Mouse (Mus musculus) heart, postnatal 0 days (tissue): Measurements from ENCODE around the gene Exoc6. TPM values are rescaled to one million over a fixed set of nuclear protein-coding genes. Genes with fewer than 3 reads are reported as not detected.
A peak's percentile ranks its signal among the peaks of the same experiment; 100 is the strongest.

ENCODE experiments used
- ATAC-seq: fragments of 200-750 bp; cut with Nextera tagmentation; 2 replicates; pipeline ENCODE4 v1.8.0; 2017; ENCODE audit warnings: low read depth, moderate number of reproducible peaks, moderate library complexity; ENCODE audit not compliant: insufficient read depth
- DNase-seq: peaks from one replicate; pipeline ENCODE4 v3.0.0-alpha.2; 2016; ENCODE audit warnings: low spot score
- H3K27ac ChIP-seq: fragments of 300-500 bp; sonication (generic); 2 replicates; pipeline ENCODE4 v1.5.1; 2014; ENCODE audit warnings: low read depth, mild to moderate bottlenecking
- H3K27me3 ChIP-seq: fragments of 300-500 bp; sonication (generic); 2 replicates; pipeline ENCODE4 v1.6.1; 2014; ENCODE audit warnings: low read length, mixed read lengths; ENCODE audit not compliant: control insufficient read depth, insufficient read depth
- H3K36me3 ChIP-seq: fragments of 300-500 bp; sonication (generic); replicated peaks from 2 replicates; pipeline ENCODE4 v1.6.1; 2014; ENCODE audit warnings: low read length, mixed read lengths; ENCODE audit not compliant: control insufficient read depth, insufficient read depth
- H3K4me1 ChIP-seq: fragments of 300-500 bp; sonication (generic); 2 replicates; pipeline ENCODE4 v1.6.1; 2014; ENCODE audit warnings: antibody characterized with exemption; ENCODE audit not compliant: control insufficient read depth, insufficient read depth
- H3K4me2 ChIP-seq: fragments of 300-500 bp; sonication (generic); 2 replicates; pipeline ENCODE4 v1.6.1; 2014; ENCODE audit warnings: low read depth, mild to moderate bottlenecking, low read length, moderate library complexity
- H3K4me3 ChIP-seq: fragments of 300-500 bp; sonication (generic); 2 replicates; pipeline ENCODE4 v1.5.1; 2014; ENCODE audit warnings: low read depth, low read length
- H3K9ac ChIP-seq: fragments of 300-500 bp; sonication (generic); replicated peaks from 2 replicates; pipeline ENCODE4 v1.6.1; 2014; ENCODE audit warnings: low read depth, low read length, mixed read lengths
- H3K9me3 ChIP-seq: fragments of 300-500 bp; sonication (generic); replicated peaks from 2 replicates; pipeline ENCODE4 v1.6.1; 2016; ENCODE audit warnings: low read length; ENCODE audit not compliant: control insufficient read depth
- CTCF ChIP-seq: IDR thresholded peaks from 2 replicates; pipeline ENCODE4 v1.5.1; 2016; ENCODE audit warnings: antibody characterized with exemption, control low read depth, low read depth
- EP300 ChIP-seq: IDR thresholded peaks from 2 replicates; pipeline ENCODE4 v1.6.1; 2016; ENCODE audit warnings: antibody characterized with exemption, low read depth
- WGBS: fragments of 180-500 bp; shearing (Covaris S2); extraction: QIAGEN DNeasy Blood & Tissue Kit; methylation state at CpG from one replicate; pipeline ENCODE4 v1.1.7; 2014; 5-methylcytosine and 5-hydroxymethylcytosine counted together
- polyA plus RNA-seq: library from polyadenylated mRNA; unstranded; fragments of >200 nt; fragmentation: Nextera tagmentation; extraction: Ambion mirVana; gene quantifications from 2 replicates; pipeline ENCODE4 v1.2.1, GENCODE M21; 2015
- total RNA-seq: library from RNA; depleted of rRNA; stranded (reverse); fragments of >200 nt; gene quantifications from 2 replicates; pipeline ENCODE4 v1.2.3, GENCODE M21; 2014; ENCODE audit warnings: low replicate concordance

Exoc6 gene
- total and polyA plus RNA-seq, 2 experiments from 2014 or later = 20.8 to 24.2 TPM

DNA sequence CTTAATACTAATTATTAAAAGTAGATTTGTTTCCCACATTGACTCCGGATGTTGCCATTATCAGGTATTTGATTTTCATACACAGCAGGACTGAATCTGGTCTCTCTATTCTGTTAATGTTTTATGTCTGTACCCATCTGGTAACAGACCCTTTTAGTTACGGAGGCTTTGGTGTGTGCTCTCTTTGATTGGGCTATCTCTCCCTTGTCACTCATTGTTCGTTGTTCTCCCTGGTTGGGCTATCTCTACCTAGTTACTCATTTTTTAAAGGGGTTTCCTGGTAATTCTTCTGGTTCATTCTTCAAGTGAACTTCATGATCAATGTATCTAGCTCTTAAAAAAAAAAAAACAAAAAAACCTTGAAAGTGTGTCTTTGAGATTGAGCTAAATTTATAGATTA is 7.7 kb downstream of the Exoc6 start:
- no peak overlapping the region for H3K27ac ChIP-seq
- H3K4me3 ChIP-seq = no peak overlapping the region
- peaks cover 2% of the 10 kb centered on the region; the same call in 1 of the 2 replicates for H3K36me3 ChIP-seq
- no peaks in the 10 kb centered on the region for H3K9me3 ChIP-seq
- no peak for ATAC-seq
- no peak overlapping the region for H3K9ac ChIP-seq
- no peak overlapping the region for H3K4me2 ChIP-seq
- WGBS = 85% methylated on average over 3 of the region's 3 CpGs
- peaks cover 9% of the 10 kb centered on the region; the same call in 1 of the 2 replicates for H3K4me1 ChIP-seq
- no peaks in the 10 kb centered on the region for H3K27me3 ChIP-seq
- no peak for TF ChIP-seq EP300
- TF ChIP-seq CTCF = no peak
- DNase-seq = no peak

DNA sequence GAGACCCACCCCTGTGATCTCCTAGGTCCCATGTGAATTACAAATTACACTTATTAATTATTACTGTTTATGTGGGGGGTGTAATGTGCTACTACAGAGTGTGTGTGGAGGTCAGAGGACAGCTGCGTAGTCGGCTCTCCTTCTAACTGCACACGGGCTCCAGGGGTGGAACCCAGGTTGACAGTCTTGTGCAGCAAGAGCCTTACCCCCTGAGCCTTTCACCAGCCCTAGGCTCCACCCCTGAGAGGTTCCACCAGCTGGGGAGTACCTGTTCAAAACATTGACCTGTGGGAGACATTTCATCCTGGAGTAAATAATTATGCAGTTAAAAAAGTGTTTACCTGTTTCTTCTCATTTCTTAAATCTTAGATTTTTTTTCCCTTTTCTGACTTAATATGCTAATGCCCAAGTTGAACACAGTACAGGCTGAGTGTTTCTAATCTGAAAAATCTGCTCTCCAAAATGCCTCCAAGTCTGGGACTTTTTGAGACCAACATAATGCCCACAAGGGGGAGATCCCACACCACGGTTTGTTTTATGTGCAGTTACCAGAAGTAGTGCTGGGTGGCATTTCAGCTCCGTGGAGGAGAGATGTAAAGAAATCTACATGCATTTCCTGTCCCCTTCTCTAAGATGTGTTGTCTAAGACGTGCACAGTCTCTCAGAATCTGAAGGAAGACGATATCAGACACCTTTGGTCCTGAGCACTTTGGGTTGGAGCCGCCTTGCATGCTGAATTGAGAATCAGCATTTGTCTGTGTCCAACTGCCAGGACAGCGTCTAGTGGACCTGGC is 9.3 kb downstream of the Exoc6 start:
- H3K27ac ChIP-seq = peak overlapping the region; percentile 13; the same call in 1 of the 2 replicates
- peak overlapping the region; percentile 10; the same call in 1 of the 2 replicates for H3K4me2 ChIP-seq
- no peak for DNase-seq
- peaks cover 9% of the 10 kb centered on the region; the same call in 1 of the 2 replicates for H3K4me1 ChIP-seq
- no peaks in the 10 kb centered on the region for H3K27me3 ChIP-seq
- no peak overlapping the region for H3K4me3 ChIP-seq
- H3K9ac ChIP-seq = no peak overlapping the region
- H3K36me3 ChIP-seq = no peaks in the 10 kb centered on the region
- peak; percentile 35 for TF ChIP-seq CTCF
- TF ChIP-seq EP300 = no peak
- ATAC-seq = no peak
- no peaks in the 10 kb centered on the region for H3K9me3 ChIP-seq
- 42% methylated on average over 9 of the region's 9 CpGs for WGBS

DNA sequence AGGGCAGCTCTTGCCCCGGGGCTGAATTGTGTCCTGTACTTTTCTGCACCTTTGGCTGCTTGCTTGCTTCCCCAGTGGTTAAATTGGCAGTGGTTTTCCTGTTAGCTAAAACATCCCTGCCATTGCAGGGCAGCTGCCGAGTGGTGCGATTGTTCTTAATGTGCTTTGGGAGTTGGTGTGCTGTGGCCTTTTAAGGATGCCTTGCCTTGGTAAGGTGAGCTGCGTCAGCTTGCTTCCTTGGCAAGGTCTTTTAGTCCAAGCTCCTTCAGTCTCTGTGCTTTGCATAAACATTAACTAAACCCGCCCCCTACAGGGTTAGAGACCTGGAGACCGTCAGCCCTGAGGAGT is 9.8 kb downstream of the Exoc6 start:
- Histone ChIP-seq H3K27me3 (no peaks in the 10 kb centered on the region), H3K4me1 (peaks cover 9% of the 10 kb centered on the region; the same call in 1 of the 2 replicates), H3K4me2 (peak overlapping the region; percentile 10; the same call in 1 of the 2 replicates), H3K9me3 (no peaks in the 10 kb centered on the region), H3K4me3 (no peak overlapping the region), H3K9ac (no peak overlapping the region), H3K36me3 (no peaks in the 10 kb centered on the region), H3K27ac (peak overlapping the region; percentile 13; the same call in 1 of the 2 replicates)
- ATAC-seq = no peak
- no peak for DNase-seq
- 43% methylated on average over 6 of the region's 6 CpGs for WGBS
- TF ChIP-seq CTCF (no peak), EP300 (no peak)

DNA sequence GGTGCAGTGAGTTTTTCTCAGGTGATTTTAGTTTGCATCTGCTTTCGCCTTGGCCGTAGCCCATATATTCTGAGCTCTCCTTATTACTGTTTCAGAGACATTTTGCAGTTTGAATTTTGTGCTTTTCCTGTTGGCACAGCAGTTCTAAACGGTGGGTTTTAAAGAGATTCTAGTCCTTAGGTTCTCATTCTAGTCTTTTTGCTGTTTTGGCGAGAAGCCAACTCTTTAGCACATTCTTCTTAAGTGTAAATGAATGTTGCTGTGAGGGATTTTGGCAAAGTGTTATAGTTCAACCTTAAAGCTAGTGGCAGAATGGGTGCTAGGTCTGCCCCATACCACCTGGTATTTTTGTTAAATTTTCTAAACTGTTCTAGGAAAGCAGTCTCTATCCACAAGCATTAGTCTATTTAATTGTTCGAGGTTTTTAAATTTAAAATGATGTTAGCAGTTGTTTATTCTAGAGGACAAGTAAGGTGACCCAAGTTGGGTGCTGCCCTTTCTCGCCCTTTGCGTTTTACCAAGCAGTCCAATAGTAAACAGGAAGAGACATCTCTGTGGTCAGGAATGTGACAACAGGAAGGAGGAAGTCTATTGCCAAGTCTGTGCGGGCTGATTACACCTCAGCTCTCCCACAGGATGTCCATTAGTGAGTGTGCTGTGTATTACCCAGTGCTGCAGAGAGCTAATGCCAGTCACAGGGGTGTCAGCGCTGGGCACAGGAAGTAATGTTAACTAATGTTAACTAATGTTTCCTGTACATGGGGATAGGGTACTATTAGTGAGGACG is 11.1 kb downstream of the Exoc6 start:
- Histone ChIP-seq H3K4me1 (peaks cover 9% of the 10 kb centered on the region; the same call in 1 of the 2 replicates), H3K36me3 (no peaks in the 10 kb centered on the region), H3K27me3 (no peaks in the 10 kb centered on the region), H3K9me3 (no peaks in the 10 kb centered on the region), H3K9ac (no peak overlapping the region), H3K27ac (peak overlapping the region; percentile 3; the same call in 1 of the 2 replicates), H3K4me2 (0 out of 2 replicates have a peak overlapping the region, but pooled peaks have one; percentile 2), H3K4me3 (no peak overlapping the region)
- TF ChIP-seq EP300 = no peak
- TF ChIP-seq CTCF = no peak
- ATAC-seq = peak; percentile 60; the same call in 1 of the 2 replicates
- 53% methylated on average over 10 of the region's 10 CpGs for WGBS
- peak; percentile 49 for DNase-seq

DNA sequence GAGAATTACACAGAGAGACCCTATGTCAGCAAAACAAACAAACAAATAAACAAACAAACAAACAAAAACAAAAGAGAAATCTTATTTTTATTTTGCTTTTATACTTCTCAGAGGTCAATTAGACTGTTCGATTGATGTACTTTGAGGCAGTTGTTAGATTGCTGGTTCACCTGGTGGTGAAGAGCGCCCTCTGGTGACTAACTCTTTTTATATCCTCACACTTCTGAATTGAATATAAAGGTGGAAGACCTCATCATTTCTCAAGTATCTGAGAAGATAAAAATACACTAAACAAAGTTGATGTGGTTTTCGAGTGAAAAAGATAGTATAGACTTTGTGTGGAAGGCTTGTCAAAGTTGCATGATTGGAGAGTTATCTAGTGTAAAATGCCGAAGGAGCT is 13.5 kb downstream of the Exoc6 start:
- TF ChIP-seq CTCF = peak; percentile 71
- TF ChIP-seq EP300 = no peak
- WGBS = 26% methylated on average over 4 of the region's 4 CpGs
- no peak for DNase-seq

More for the DNA sequence above, 13.5 kb downstream of the Exoc6 start:
- no peak overlapping the region for H3K9ac ChIP-seq
- H3K4me3 ChIP-seq = no peak overlapping the region
- no peaks in the 10 kb centered on the region for H3K36me3 ChIP-seq
- no peak overlapping the region for H3K4me2 ChIP-seq
- H3K9me3 ChIP-seq = no peaks in the 10 kb centered on the region
- no peaks in the 10 kb centered on the region for H3K27me3 ChIP-seq
- no peak overlapping the region for H3K27ac ChIP-seq
- H3K4me1 ChIP-seq = peaks cover 6% of the 10 kb centered on the region; the same call in 1 of the 2 replicates
- no peak for ATAC-seq
